Mouse (Mus musculus): ENCODE results near the gene Arg1. TPM values are rescaled to one million over a fixed set of nuclear protein-coding genes. Genes with fewer than 3 reads are reported as not detected.

Gene Arg1
- polyA plus RNA-seq (2017; shearing (Covaris generic)): 1.9 TPM

GRCm38 (mm10) chr10:24926962-24927720 lies at the start of gene Arg1:
Gene Arg1 (minus strand): TSS chr10:24927484.

DNA sequence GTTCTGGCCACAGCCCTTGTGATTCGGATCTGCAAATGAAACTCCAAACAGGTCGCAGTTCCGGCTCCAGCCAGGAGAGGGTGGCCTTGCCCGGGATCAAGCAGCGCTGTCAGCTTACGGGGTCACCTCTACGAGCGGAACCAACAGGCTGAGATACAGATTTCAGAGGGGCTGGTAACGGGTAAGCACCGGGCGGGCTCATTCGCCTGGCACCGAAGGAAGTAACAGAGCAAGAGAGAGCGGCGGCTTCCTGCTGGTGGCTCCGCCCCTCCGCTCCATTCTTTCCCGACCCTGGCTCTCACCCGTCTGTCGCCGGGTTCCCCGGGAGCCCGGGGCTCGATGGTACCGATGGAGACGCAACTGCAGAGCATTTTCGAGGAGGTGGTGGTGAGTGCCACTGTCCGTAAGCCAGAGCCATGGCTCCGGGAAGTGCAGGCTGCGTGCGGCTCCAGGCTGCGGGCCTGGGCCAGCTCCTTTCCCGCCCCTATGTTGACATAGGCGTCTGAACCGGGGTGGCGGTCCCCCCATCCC lies 57.5 kb downstream of the Arg1 start, which contains the start of gene Med23:
Gene Med23 (plus strand): TSS at position 227 of the 531 bp plus-strand sequence.

Other genes with a start within 250 kb of the Arg1 start
- 10.9 TPM for gene Enpp1, start 215.3 kb downstream of the Arg1 start, polyA plus RNA-seq (2017; shearing (Covaris generic))
- gene Enpp3, start 84.7 kb downstream of the Arg1 start, polyA plus RNA-seq (2017; shearing (Covaris generic)): not detected
- gene Med23, start 57.5 kb downstream of the Arg1 start, polyA plus RNA-seq (2017; shearing (Covaris generic)): 42.3 TPM

Data from activated CD4-positive, CD25-positive, alpha-beta regulatory T cell, adult 9 weeks (primary cell).